Mouse (Mus musculus) forebrain, embryonic 14.5 days (tissue): ENCODE measurements at regions not wholly inside any gene's neighbourhood (a gene's known extent, or its start where the extent isn't known, plus 50 kb on each side); places are given as distances from the start of the nearest gene placed in this dataset.

Source experiments
- ATAC-seq: fragments of 200-750 bp; cut with Nextera tagmentation; 2 replicates; pipeline ENCODE4 v1.8.0; 2017; ENCODE audit warnings: mild to moderate bottlenecking, moderate library complexity
- DNase-seq: peaks from one replicate; pipeline ENCODE4 v3.0.0-alpha.2; 2015; ENCODE audit warnings: low spot score
- H3K27ac ChIP-seq: fragments of 300-500 bp; sonication (generic); 2 replicates; pipeline ENCODE4 v1.5.1; 2014; ENCODE audit warnings: low read depth, mild to moderate bottlenecking, control low read depth, low read length, moderate library complexity
- H3K27me3 ChIP-seq: fragments of 300-500 bp; sonication (generic); replicated peaks from 2 replicates; pipeline ENCODE4 v1.6.1; 2014; ENCODE audit warnings: low read length, control low read depth, mixed read lengths; ENCODE audit not compliant: control insufficient read depth, insufficient read depth
- H3K36me3 ChIP-seq: fragments of 300-500 bp; sonication (generic); 2 replicates; pipeline ENCODE4 v1.6.1; 2014; ENCODE audit warnings: low read length, control low read depth; ENCODE audit not compliant: control insufficient read depth, insufficient read depth
- H3K4me1 ChIP-seq: fragments of 300-500 bp; sonication (generic); 2 replicates; pipeline ENCODE4 v1.6.1; 2014; ENCODE audit warnings: antibody characterized with exemption, low read length, control low read depth; ENCODE audit not compliant: control insufficient read depth, insufficient read depth
- H3K4me2 ChIP-seq: fragments of 300-500 bp; sonication (generic); 2 replicates; pipeline ENCODE4 v1.6.1; 2014; ENCODE audit warnings: mild to moderate bottlenecking, control low read depth, low read length
- H3K4me3 ChIP-seq: fragments of 300-500 bp; sonication (generic); 2 replicates; pipeline ENCODE4 v1.5.1; 2014; ENCODE audit warnings: low read depth, low read length, control low read depth
- H3K9ac ChIP-seq: fragments of 300-500 bp; sonication (generic); 2 replicates; pipeline ENCODE4 v1.6.1; 2014; ENCODE audit warnings: mild to moderate bottlenecking, low read length, control low read depth, moderate library complexity
- H3K9me3 ChIP-seq: fragments of 300-500 bp; sonication (generic); replicated peaks from 2 replicates; pipeline ENCODE4 v1.6.1; 2016; ENCODE audit warnings: low read length, control low read depth, mixed read lengths; ENCODE audit not compliant: control insufficient read depth
- WGBS: fragments of 180-500 bp; shearing (Covaris S2); extraction: QIAGEN DNeasy Blood & Tissue Kit; methylation state at CpG from one replicate; pipeline ENCODE4 v1.1.7; 2014; 5-methylcytosine and 5-hydroxymethylcytosine counted together

DNA sequence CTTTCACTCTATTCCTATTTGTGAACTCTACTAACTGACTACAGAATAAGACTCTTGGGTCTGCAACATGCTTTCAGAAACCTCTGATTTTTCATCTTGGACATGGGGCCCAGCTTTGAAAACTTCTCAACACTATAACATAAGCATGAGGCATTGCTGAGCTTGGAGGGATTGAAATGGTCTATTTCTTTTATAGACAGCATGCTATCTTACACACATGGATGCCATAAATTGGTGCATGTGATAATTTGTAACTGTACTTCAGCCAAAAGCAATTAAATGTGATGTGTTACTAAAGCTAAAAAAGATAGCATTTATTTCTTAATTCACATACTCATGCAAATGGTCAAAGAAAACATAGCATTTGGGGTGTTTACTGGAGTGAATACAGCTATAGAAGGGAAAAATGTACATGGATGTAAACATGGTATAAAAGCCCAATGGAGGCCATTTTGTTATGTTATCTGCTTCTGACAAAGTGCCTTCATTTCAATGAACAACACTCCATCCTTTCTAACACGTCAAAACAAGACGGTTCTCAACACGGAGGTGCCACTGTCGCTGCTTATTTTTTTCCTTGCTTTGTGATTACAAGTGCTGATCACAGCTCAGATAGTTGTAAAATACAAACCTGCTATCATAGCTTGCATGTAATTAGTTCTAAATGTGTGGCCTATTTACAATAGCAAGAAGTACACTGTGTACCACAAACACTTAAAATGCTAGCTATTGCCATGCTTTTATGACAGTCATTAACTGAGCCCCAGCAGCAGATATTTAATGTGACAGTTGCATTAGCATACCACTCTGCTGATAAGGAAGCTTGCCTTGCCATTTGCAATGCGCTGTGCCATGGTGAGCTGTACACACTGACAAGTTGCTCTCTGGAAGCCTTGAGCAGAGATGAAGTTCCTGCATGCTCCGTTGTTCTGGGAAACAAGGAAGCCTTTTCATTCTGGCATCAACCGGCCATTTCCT, 267.9 kb upstream of the Veph1 start:
- H3K27me3 ChIP-seq, result no peaks in the 10 kb centered on the region
- no peak overlapping the region for H3K4me3 ChIP-seq
- no peaks in the 10 kb centered on the region for H3K36me3 ChIP-seq
- H3K9me3 ChIP-seq, result 0 out of 2 replicates have a peak, but pooled peaks cover 2% of the 10 kb centered on the region
- WGBS, result 68% methylated on average over 7 of the region's 7 CpGs
- peak; percentile 72; the same call in 1 of the 2 replicates for ATAC-seq
- H3K4me2 ChIP-seq, result no peak overlapping the region
- H3K4me1 ChIP-seq, result no peaks in the 10 kb centered on the region
- no peak overlapping the region for H3K9ac ChIP-seq
- H3K27ac ChIP-seq, result no peak overlapping the region
- DNase-seq, result peak; percentile 51

DNA sequence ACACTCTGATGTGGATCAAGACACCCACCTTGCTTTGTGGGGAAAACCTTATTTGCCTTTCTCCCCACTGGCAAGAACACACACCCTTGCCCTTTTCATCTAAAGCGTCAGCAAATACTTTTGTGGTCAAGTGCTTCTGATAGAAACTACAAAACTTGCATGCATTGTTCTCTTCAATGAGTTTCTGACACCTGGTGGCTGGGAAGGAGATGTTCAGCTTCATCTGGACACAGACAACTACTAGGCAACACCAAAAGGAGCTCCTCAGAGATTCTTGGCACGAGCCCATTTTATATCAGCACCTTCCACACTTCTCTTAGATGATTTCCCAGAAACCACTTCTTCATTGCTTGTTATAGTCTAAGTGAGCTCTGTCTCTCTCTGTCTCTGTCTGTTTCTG, 266.7 kb upstream of the Veph1 start:
- 77% methylated on average over 2 of the region's 2 CpGs for WGBS
- Histone ChIP-seq H3K9me3 (0 out of 2 replicates have a peak, but pooled peaks cover 2% of the 10 kb centered on the region), H3K27me3 (no peaks in the 10 kb centered on the region), H3K4me2 (no peak overlapping the region), H3K9ac (no peak overlapping the region), H3K4me3 (no peak overlapping the region), H3K27ac (no peak overlapping the region), H3K4me1 (no peaks in the 10 kb centered on the region), H3K36me3 (no peaks in the 10 kb centered on the region)
- DNase-seq, result no peak
- no peak for ATAC-seq

DNA sequence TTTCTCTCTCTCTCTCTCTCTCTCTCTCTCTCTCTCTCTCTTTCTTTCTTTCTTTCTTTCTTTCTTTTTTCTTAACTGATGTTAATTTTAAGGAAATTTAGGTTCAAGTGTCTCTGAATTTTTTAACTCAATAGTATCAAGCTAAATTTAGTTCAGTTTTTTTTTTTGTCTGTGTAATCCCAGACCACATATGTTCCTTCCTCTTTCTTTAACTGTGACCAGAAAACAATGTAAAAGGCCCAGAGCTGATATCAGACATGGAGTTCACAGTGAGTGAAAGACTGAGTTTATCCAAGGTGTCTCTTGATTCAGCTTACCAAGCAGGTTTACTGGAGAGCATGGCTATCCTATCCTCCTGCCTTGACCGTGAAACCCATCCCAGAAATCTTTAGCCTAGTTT, 258.9 kb upstream of the Veph1 start:
- Histone ChIP-seq H3K4me1 (no peaks in the 10 kb centered on the region), H3K36me3 (no peaks in the 10 kb centered on the region), H3K27me3 (no peaks in the 10 kb centered on the region), H3K4me2 (no peak overlapping the region), H3K4me3 (no peak overlapping the region), H3K9ac (no peak overlapping the region), H3K9me3 (no peaks in the 10 kb centered on the region), H3K27ac (no peak overlapping the region)
- WGBS, result 95% methylated on average over 1 of the region's 1 CpGs
- ATAC-seq, result no peak
- DNase-seq, result no peak

DNA sequence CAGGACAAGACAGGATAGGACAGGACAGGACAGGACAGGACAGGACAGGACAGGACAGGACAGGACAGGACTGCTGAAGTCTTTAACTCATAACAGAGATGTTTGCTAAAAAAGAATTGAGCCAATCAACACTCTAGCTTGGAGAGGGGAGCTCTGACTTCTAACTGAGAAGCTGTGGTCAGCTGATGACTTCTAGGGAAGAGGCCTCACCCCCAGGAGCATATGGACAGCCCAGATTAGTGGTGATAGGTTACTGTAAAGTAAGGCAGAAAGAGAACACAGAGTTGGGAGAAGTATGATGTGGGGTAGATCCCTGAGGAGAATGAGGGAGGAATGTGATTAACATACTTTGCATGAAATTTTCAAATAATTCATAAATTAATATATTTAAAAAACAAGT, 254.3 kb upstream of the Veph1 start:
- Histone ChIP-seq H3K4me2 (no peak overlapping the region), H3K27me3 (no peaks in the 10 kb centered on the region), H3K9me3 (no peaks in the 10 kb centered on the region), H3K4me3 (no peak overlapping the region), H3K4me1 (no peaks in the 10 kb centered on the region), H3K36me3 (no peaks in the 10 kb centered on the region), H3K27ac (no peak overlapping the region), H3K9ac (no peak overlapping the region)
- ATAC-seq (no peak), DNase-seq (no peak)

DNA sequence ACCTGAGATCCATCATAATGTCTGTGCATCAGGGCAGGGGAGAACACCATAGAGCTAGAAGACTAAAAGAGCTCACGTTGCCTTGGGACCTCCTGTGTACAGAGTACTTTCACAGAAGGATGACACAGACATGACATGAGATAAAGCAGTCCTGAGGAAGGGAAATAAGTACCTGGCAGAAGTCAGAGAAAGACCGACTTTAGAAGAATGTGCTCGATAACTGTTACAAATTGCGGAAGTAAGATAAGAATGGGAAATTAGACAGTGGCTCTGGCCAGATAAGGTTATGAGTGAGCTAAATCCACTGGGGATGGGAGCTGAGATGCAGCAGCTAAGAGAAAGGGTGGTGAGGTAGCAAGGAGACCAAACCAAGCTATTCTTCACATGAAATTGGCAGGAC, 249.9 kb upstream of the Veph1 start:
- H3K9ac ChIP-seq, result no peak overlapping the region
- no peak overlapping the region for H3K27ac ChIP-seq
- WGBS, result 88% methylated on average over 4 of the region's 4 CpGs
- H3K4me1 ChIP-seq, result no peaks in the 10 kb centered on the region
- no peaks in the 10 kb centered on the region for H3K27me3 ChIP-seq
- H3K36me3 ChIP-seq, result no peaks in the 10 kb centered on the region
- no peak overlapping the region for H3K4me3 ChIP-seq
- ATAC-seq, result no peak
- H3K4me2 ChIP-seq, result no peak overlapping the region
- H3K9me3 ChIP-seq, result 0 out of 2 replicates have a peak, but pooled peaks cover 2% of the 10 kb centered on the region
- DNase-seq, result no peak

DNA sequence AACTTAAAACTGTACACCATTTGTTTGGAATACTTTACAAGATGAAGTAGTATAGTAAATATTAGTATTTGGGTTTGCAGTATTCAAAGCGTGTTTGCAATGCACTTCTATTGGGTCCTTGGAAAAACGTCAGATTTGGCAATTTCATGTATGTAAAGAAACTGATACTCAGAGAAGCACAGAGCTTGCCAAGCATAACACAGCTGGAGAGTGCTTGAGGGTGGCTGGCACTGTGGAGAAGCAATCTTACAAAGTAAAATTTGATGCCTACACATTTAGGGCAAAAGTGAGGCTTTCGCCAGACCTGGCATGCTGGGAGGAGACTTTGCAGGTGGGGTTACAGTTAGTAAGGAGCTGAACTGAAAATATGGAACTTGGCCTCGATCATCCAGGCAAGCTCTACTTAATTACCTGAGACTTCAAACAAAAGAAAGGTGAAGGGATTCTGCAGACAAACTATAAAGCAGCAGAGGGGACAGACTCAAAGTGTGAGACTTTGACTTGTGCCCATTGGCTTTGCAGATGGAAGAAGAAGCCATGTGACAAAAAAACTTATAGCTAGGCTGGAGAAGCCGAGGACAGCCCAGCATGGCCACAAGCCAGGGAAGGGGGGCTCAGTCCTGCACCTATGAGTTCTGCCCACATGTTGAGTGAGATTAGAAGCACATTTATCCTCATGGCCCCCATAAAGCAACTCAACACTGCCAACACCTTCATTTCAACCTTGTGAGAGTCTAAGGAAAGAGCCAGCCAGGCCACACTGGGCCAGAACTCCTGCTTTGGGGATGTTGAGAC, 247.7 kb upstream of the Veph1 start:
- no peaks in the 10 kb centered on the region for H3K4me1 ChIP-seq
- 0 out of 2 replicates have a peak, but pooled peaks cover 2% of the 10 kb centered on the region for H3K9me3 ChIP-seq
- DNase-seq (peak; percentile 12), ATAC-seq (no peak)
- no peak overlapping the region for H3K27ac ChIP-seq
- no peaks in the 10 kb centered on the region for H3K36me3 ChIP-seq
- no peak overlapping the region for H3K9ac ChIP-seq
- no peaks in the 10 kb centered on the region for H3K27me3 ChIP-seq
- H3K4me3 ChIP-seq, result no peak overlapping the region
- 74% methylated on average over 5 of the region's 5 CpGs for WGBS
- H3K4me2 ChIP-seq, result no peak overlapping the region

DNA sequence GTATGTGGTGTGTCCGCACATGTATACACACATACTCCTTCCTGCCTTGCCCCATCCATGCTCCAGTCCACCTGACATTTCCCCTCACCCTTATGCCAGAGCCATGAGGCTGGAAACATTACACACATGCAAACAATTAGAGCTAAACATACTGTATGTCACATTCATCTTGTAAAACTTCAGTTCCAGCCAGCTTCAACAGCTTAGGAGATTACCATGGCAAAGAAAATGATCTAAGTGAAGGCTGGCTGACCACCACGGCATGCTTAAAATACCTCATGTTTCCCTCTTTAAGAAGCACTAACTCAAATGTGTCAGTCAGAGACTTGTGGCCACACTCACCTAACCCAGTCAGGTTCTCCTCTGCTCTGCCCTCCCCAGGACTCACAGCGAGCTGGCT, 246.2 kb upstream of the Veph1 start:
- Histone ChIP-seq H3K4me1 (no peaks in the 10 kb centered on the region), H3K27ac (no peak overlapping the region), H3K9ac (no peak overlapping the region), H3K9me3 (0 out of 2 replicates have a peak, but pooled peaks cover 2% of the 10 kb centered on the region), H3K27me3 (no peaks in the 10 kb centered on the region), H3K4me2 (no peak overlapping the region), H3K36me3 (no peaks in the 10 kb centered on the region), H3K4me3 (no peak overlapping the region)
- ATAC-seq (no peak), DNase-seq (no peak)
- WGBS, result 87% methylated on average over 3 of the region's 3 CpGs

DNA sequence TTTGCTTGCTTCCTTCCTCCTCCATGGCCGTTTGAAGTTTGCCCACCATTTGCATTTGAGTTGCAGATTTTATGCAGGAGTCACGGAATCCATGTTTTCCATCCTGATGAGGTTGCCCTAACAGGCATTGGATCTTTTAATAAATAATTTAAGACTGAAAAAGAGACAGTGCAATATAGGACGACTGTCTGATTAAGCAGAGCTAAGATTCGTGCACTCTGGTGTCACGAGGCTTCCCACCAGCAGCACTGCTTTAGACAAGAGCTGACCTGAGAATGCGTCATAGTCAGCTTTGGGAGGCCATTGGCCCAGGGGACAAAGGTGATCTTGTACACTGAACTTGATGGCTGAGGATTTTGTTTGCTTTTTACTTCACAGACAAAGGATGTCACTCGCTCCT, 241.3 kb upstream of the Veph1 start:
- no peak overlapping the region for H3K4me2 ChIP-seq
- H3K27ac ChIP-seq, result no peak overlapping the region; the same call in 1 of the 2 replicates
- no peak for DNase-seq

More for the DNA sequence above, 241.3 kb upstream of the Veph1 start:
- Histone ChIP-seq H3K36me3 (no peaks in the 10 kb centered on the region), H3K4me1 (peaks cover 10% of the 10 kb centered on the region), H3K4me3 (no peak overlapping the region), H3K9me3 (0 out of 2 replicates have a peak, but pooled peaks cover 2% of the 10 kb centered on the region), H3K9ac (no peak overlapping the region), H3K27me3 (no peaks in the 10 kb centered on the region)
- ATAC-seq, result no peak; the same call in 1 of the 2 replicates
- WGBS, result 72% methylated on average over 7 of the region's 7 CpGs
